Mouse (Mus musculus) bone marrow macrophage, adult 2 months (primary cell): ENCODE measurements around the gene Neurl1a.

Experiments used
- CTCF ChIP-seq: IDR thresholded peaks from 2 replicates; pipeline ENCODE4 v1.5.1; 2012; ENCODE audit warnings: low read depth, mild to moderate bottlenecking, low read length, moderate library complexity
- POLR2A ChIP-seq: IDR thresholded peaks from 2 replicates; pipeline ENCODE4 v1.6.1; 2012; ENCODE audit warnings: mild to moderate bottlenecking, low read depth, low read length, borderline replicate concordance

DNA sequence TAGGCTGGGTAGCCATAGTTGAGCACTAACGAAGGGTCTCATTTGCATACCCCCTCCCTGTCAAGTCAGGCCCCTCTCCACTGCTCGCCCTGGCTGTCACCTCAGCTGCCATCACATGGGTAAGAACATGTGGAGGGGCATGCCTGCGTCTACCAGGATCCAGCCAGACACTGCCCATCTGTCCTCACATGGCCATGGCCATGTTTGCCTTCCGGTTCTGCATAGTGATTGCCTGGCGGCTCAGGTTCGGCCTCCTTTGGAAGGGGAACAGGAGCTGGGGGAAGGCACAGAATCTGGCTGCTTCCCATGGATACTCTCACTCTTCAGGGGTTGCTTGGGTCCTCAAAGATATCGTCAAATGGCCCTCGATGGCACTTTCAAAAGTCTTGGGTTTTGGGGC lies 52.1 kb downstream of the Neurl1a start:
- no peak for TF ChIP-seq POLR2A
- no peak for TF ChIP-seq CTCF
